Mouse (Mus musculus): ENCODE measurements around the gene Snap47.
"Not testable (repeated sequence)": the region's sequence is repeated elsewhere in the genome, so short reads cannot be mapped to it uniquely, and the experiment has no call there.

The Snap47 gene

DNA sequence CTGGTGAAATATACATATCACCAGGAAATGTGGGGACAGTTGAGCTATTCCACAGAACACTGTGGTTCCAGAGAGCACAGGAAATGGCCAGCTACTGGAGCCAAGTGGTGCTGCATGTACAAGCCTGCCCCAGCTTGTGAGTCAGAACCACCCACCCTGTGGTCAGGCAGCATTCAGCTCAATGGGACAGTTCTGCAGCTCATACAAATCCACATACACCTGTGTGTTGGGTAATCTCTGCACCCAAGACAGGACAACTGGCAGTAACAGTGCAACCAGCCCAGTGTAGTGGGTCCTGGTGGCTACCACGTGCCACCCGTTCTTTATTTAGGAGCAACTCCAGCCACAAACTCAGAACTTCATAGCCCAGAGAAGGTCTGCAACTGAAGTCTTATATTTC lies 29.0 kb downstream of the Snap47 start:
- peak in 1 of 2 experiments; percentile 19 for DNase-seq

DNA sequence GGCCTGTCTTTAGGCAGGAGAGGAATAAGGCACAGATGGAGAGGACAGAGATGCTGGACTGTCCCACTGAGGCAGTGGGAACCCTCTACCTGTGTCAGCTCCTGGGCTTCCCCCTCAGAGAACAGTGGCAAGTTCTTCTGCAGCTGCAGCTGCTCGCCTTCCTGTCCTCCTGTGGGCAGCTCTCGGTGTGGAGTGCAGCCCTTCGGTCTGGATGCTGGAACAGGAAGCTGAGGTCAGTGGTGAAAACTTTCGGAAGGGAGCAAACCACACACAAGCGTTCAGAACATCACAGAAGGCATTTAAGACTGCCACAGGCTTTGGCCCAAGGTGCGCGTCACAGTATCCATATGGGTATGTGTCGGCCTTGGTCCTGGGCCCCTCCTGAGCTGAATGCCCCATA lies 29.6 kb downstream of the Snap47 start:
- DNase-seq: peak in 1 of 2 experiments; percentile 26

DNA sequence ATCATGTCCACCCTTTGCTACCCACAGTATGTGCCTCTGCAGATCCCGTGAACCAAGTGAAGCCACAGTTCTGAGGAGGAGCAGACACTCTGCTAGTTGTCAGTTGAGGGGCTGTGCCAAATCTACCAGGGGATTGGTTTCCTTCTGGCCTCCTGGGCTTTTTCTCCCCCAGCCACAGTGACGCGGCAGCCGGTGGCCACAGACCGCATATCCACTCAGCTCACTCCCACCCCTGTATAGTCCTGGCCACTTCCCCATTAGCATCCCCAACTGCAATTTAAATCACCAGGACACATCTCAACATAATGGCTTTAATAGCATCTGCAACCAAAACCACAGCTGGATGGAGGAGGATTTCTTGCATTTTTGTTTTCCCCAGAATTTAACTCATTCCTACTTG lies 32.3 kb downstream of the Snap47 start:
- DNase-seq: no peak

GRCm38 (mm10) chr11:59412999-59413863 lies 37.8 kb downstream of the Snap47 start:
- DNase-seq: no peak

DNA sequence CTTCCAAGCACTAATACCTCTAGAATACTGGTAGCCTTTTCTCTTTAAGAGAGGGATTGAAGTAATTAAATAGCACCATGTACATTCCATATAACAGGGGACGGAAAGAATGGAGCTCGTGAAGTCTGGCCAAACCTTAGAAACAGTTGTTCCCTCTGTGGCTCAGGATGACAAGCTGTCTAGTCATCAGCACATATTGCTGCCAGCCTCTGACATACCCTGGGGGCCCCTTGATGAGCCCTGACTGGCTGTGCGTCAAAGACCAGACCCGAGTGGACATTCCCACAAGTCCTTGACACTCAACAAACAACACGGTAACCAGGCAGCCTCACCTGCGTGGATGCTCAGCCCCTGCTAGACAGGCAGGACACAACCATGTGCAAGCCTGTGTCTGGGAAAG lies 38.9 kb downstream of the Snap47 start:
- DNase-seq: no peak

GRCm38 (mm10) chr11:59410851-59411250 lies 40.1 kb downstream of the Snap47 start:
- no peak for DNase-seq

DNA sequence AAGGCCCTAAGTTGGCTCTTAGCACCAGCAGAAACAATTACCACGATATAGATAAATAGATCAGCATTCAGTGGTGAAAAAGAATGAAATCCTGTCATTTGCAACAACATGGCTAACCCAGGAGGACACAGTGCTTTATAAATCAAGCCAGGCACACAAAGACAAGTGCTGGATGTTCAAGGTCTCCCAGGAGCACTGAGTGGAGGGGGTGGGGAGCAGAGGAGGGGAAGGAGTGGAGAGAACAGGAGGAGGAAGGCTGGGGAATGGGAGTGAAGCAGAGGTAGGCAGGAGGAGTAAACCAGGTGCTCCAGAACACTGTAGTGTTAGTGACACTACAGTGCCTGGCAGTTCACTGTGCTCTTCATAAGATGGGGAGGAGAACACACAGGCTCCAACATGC lies 45.2 kb downstream of the Snap47 start:
- DNase-seq: no peak

DNA sequence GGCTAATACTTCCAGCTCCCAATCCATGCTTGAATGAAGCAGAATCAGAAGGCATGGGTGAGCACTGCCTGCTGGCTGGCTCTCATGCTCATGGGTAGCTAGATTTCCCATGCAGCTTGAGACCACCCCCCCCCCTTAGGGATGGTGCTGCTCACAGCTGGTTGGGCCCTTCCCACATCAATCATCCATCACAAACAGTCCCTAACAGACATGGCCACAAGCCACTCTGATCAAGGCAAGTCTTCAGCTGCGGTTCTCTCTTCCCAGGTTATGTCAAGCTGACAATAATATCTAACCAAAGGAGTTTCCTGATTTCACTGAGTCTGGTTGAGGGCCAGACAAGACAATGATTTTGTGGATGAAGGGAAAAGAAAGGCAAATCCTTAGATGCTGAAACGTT lies 50.1 kb downstream of the Snap47 start:
- no peak for DNase-seq

- DNase-seq: no peak
Measured at GRCm38 (mm10) chr11:59399830-59400229, 51.2 kb downstream of the Snap47 start.

DNA sequence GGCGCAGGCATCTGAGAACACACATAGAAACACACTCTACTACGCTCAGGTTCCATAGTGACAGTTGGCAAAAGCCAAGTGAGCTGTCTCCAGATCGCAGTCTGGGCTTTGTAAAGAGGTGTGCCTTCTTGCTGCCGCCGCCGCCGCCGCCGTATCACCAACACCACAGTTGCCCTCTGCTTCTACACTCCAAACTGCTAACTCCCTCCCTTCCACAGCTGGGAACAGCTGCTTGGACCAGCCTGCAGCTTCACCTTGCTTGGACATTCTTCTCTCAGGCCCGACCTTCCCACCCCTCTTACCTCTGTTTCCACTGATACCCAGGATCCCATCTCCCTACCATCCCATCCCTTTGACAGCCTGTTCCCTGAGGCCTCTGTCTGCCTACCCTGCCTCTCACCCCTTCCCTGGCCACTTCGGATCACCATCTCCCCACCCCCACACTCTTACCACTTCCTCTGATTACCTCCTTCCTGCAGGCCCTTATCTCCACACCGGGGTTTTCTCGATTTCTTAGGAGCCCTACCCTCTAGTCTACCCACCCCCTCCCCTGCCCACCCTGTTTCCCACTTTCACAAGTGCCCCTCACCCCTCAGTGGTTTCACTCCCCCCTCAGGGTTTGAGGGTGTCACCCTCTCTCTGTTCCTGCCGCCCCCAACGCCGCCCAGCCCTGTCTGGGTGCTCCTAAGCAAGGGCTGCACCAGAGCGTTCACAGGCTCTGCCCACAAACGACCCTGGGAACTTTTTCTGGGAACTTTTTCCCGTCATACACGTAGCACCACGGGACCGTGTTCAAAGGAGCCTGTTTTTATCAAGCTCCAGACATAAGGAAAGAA lies 53.2 kb downstream of the Snap47 start:
- no peak for DNase-seq

DNA sequence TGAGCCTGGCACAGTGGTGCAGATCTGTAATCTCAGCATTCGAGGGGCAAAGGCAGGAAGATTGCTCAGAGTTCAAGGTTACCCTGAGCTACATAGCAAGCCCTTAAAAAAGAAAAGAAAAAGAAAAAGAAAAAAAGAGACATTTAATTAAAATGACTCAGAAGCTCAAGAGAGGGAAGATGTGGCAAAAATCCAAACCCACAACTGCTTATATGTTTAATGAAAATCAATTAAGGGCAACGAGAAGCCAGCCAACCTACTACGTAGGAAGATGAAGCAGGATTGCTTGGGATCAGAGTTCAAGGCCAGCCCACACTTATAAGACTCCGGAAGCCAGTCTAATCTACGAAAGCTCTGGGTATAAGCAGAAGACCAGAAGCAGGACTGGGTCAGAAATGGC lies 56.5 kb downstream of the Snap47 start:
- DNase-seq: no peak

GRCm38 (mm10) chr11:59393591-59393990 lies 57.4 kb downstream of the Snap47 start:
- peak in 1 of 2 experiments; percentile 26 for DNase-seq

DNA sequence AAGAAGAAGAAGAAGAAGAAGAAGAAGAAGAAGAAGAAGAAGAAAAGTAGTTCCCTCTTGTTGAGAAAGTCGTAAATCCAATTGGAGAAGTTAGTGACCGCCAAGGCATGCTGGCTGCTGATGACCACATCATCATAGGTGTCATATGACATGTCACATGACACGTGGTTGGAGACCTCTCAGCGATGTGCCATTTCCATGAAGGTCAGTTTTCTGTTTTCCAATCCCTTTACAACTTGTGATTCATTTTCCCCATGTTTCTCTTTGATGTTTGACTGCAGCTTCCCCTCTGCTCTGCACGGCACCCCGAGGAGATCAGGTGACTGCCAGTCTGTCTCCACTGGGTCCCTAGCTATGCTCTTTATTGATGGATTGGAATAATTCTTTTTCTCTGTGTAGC lies 58.7 kb downstream of the Snap47 start:
- DNase-seq: no peak

GRCm38 (mm10) chr11:59390470-59390869 lies 60.5 kb downstream of the Snap47 start:
- no peak for DNase-seq

DNA sequence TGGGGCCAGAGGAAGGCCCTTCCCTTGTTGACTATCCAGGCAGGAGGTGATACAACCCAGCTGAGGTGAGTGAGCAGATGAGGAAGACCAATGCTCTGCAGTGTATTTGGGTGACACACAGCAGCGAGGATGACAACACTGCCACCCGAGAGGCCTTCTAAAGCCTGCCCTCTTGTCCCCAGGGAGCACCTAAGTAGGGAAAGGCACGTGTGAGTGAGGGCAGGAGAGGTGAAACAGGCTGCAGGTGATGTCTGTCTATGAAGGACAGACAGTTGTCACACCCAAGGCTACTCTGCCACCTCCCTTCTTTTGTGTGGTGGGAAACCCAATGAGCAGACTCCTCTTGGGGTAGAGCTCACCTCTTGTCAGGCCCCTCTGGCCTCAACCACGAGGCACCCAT lies 61.4 kb downstream of the Snap47 start:
- no peak for DNase-seq

DNA sequence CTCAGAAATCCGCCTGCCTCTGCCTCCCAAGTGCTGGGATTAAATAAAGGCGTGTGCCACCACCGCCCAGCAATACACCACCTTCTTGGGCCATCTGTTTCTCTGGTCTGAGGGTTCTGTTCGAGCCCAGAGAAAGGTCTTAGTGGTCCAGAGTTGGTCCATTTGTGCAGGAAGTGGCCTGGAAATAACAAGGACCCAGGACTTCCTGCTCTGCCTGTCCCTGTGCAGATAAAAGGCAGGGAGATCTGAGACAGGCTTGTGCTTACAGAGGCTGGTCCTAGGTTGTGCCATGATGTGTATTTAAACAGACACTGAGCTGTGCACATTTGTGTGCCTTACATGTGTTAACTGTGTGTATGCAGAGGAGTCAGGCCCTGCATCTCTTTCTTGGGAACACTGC lies 62.2 kb downstream of the Snap47 start:
- no peak for DNase-seq

- no peak for DNase-seq
Measured at GRCm38 (mm10) chr11:59387471-59387870, 63.5 kb downstream of the Snap47 start.

DNA sequence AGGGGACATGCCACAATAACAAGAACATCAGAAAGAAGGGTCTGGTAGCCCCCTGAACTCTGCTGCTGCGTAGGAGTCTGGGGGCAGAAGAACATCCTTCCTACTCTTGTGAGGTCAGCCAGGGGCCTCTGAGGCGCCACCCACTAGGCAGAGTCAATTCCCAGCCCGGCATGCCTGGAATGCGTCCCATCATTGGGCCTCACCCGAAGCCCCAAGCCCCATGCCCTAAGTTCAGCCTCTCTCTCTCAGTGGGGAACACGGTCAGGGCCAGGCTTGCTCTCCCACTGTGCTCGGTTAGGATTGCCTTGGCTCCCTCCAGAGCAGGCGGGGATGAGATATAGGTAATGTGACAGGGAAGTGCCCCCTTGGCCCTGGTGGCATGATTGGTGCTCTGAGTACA lies 65.9 kb downstream of the Snap47 start:
- DNase-seq: peak in 1 of 2 experiments; percentile 11

- DNase-seq: peak; percentile 78 to 87
Measured at GRCm38 (mm10) chr11:59384441-59384959, 66.5 kb downstream of the Snap47 start.

GRCm38 (mm10) chr11:59379547-59379946 lies 71.4 kb downstream of the Snap47 start:
- no peak for DNase-seq

DNA sequence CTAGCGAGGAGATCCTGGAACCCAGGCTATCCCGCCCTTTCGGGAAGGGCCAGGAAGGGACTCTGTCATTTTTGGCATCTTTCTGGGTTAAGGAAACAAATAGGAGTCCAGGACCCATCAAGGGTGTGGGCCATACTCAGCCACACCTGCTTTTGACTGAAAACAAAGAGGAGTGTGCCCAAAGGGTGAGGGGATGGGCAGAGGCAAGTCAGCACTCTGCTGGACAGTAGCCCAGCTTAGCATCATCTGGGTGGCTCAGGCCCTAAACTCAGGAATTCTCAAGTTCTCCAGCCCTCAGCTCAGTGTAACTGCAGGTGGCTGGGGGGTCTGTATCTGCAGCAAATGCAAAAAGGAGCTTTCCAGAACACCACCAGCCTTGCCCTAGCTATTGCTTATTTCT lies 73.0 kb downstream of the Snap47 start:
- DNase-seq: no peak

DNA sequence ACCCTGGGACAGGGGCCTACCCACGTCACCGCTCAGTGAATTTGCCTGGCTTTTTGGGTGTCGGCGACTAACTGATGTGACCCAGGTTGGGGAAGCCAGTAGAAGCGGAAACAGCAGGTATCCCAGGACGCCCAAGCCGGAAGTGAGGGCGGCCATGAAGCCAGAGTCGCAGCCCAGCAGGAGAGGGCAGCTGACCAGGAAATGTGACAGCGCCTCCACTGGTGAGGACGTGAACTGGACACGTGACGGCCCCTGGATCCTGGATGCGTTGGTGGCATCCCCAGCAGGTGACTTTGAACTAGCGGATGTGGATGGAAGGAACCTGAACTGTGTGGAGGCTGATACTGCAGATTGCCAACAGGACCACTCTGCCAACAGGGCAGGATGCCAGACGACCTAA lies 75.5 kb downstream of the Snap47 start, which contains the start of gene Prss38:
Prss38 (minus strand) TSS at position 183 of the 400 bp plus-strand sequence.
- no peak for DNase-seq

GRCm38 (mm10) chr11:59369848-59370247 lies 81.1 kb downstream of the Snap47 start:
- no peak for DNase-seq

DNA sequence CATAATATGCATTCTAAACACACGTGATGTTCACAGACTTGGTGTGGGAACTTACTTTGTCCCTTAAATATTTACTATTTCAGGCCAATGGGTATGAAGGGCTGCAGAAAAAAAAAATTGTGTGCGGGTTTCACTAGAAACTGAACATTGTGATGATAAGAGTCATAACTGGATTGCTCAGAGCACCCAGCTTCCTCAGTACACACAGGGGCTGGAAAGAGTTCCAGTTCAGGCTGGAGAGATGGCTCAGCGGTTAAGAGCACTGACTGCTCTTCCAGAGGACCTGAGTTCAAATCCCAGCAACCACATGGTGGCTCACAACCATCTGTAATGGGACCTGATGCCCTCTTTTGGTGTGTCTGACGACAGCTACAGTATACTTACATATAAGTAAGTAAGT lies 83.0 kb downstream of the Snap47 start:
- not testable (repeated sequence) for DNase-seq
